10 mouse cellular contexts compared by ENCODE assay signal in genomic region chr11:97626850-97627249, GRCm38 (mm10). TPM values are rescaled to one million over a fixed set of nuclear protein-coding genes. Genes with fewer than 3 reads are reported as not detected.
DNase-seq lines count a peak whose midpoint lies in the region; ATAC-seq lines count a peak whose summit lies in the region.
"Had no signal": no experiment of that assay in that cellular context is flagged by ENCODE, and none has a peak within 500 bp of the region (broad histone marks: within the 10 kb centered on the region; RNA-seq: fewer than 3 reads in every experiment).

No protein-coding gene starts in this region.

- H3K9ac ChIP-seq in midbrain, embryonic 15.5 days = no peak overlapping the region
- H3K9ac ChIP-seq in intestine, embryonic 16.5 days (ENCODE audit: low read depth, low read length) = no peak overlapping the region
- H3K9ac ChIP-seq: liver, embryonic 12.5 days had no signal

- DNase-seq in midbrain, embryonic 10.5 days (ENCODE audit: low spot score) = peak; percentile 55
- peak; percentile 74 for DNase-seq in embryo, embryonic 10.5 days (ENCODE audit: low spot score)
- DNase-seq in lung, postnatal 36 days = peak; percentile 72
- DNase-seq in urinary bladder, adult 2 months (ENCODE audit: low spot score) = no peak
- no peak for DNase-seq in spleen, postnatal 10 days (ENCODE audit: low spot score in 2 of 2)

- peaks cover 93% of the 10 kb centered on the region for H3K27me3 ChIP-seq in midbrain, embryonic 10.5 days (ENCODE audit: low read depth, poor library complexity, severe bottlenecking)
- H3K27me3 ChIP-seq in midbrain, embryonic 15.5 days (replicated peaks) = peaks cover 74% of the 10 kb centered on the region
- H3K27me3 ChIP-seq in intestine, embryonic 16.5 days (replicated peaks; ENCODE audit: control insufficient read depth, insufficient read depth, low read length) = peaks cover 71% of the 10 kb centered on the region

- peak overlapping the region; percentile 83 for H3K4me3 ChIP-seq in midbrain, embryonic 10.5 days
- no peak overlapping the region for H3K4me3 ChIP-seq in midbrain, embryonic 15.5 days
- H3K4me3 ChIP-seq in intestine, embryonic 16.5 days (ENCODE audit: low read length) = no peak overlapping the region
- H3K4me3 ChIP-seq: liver, embryonic 12.5 days; myocyte had no signal

- no peak for ATAC-seq in midbrain, embryonic 15.5 days (replicated peaks)
- peak; percentile 29; the same call in 1 of the 2 replicates for ATAC-seq in intestine, embryonic 16.5 days
- ATAC-seq: liver, embryonic 12.5 days; Patski had no signal

- H3K9me3 ChIP-seq in midbrain, embryonic 10.5 days (replicated peaks) = no peaks in the 10 kb centered on the region
- H3K9me3 ChIP-seq in midbrain, embryonic 15.5 days = no peaks in the 10 kb centered on the region
- no peaks in the 10 kb centered on the region for H3K9me3 ChIP-seq in intestine, embryonic 16.5 days (ENCODE audit: control insufficient read depth, low read length)
- H3K9me3 ChIP-seq: liver, embryonic 12.5 days had no signal

- whole genome bisulfite sequencing in midbrain, embryonic 10.5 days = under 1% methylated on average over 10 of the region's 10 CpGs
- 12% methylated on average over 10 of the region's 10 CpGs for WGBS in midbrain, embryonic 15.5 days
- 19% methylated on average over 10 of the region's 10 CpGs for WGBS in intestine, embryonic 16.5 days

- no peak overlapping the region for H3K27ac ChIP-seq in midbrain, embryonic 10.5 days (replicated peaks)
- no peak overlapping the region for H3K27ac ChIP-seq in midbrain, embryonic 15.5 days
- H3K27ac ChIP-seq in intestine, embryonic 16.5 days (ENCODE audit: low read length) = no peak overlapping the region
- H3K27ac ChIP-seq: liver, embryonic 12.5 days had no signal

- H3K36me3 ChIP-seq in midbrain, embryonic 10.5 days = no peaks in the 10 kb centered on the region
- H3K36me3 ChIP-seq in midbrain, embryonic 15.5 days (replicated peaks) = no peaks in the 10 kb centered on the region
- no peaks in the 10 kb centered on the region for H3K36me3 ChIP-seq in intestine, embryonic 16.5 days (ENCODE audit: control insufficient read depth, insufficient read depth, low read length)
- H3K36me3 ChIP-seq: liver, embryonic 12.5 days had no signal

- no peak overlapping the region for H3K4me2 ChIP-seq in midbrain, embryonic 15.5 days
- H3K4me2 ChIP-seq in intestine, embryonic 16.5 days (ENCODE audit: low read depth, low read length) = no peak overlapping the region

- H3K4me1 ChIP-seq in midbrain, embryonic 10.5 days = peaks cover 67% of the 10 kb centered on the region
- peaks cover 29% of the 10 kb centered on the region for H3K4me1 ChIP-seq in midbrain, embryonic 15.5 days
- H3K4me1 ChIP-seq in intestine, embryonic 16.5 days (ENCODE audit: control insufficient read depth, insufficient read depth, low read length) = peaks cover 22% of the 10 kb centered on the region

RNA-seq across cellular contexts. Expression of gene Epop, which starts 2.7 kb away (rescaled TPM):
- polyA plus RNA-seq in midbrain, embryonic 10.5 days (2016; fragmentation: Nextera tagmentation; extraction: Ambion mirVana) = 10.4 and 13.3 TPM in 2 replicates
- 1.9 and 2.5 TPM in 2 replicates for polyA plus RNA-seq in midbrain, embryonic 15.5 days (2015; fragmentation: Nextera tagmentation; extraction: Ambion mirVana)
- 1.1 and 1.3 TPM in 2 replicates for polyA plus RNA-seq in intestine, embryonic 16.5 days (2015; fragmentation: Nextera tagmentation; extraction: Ambion mirVana)
- 0.77 and 0.80 TPM in 2 replicates for polyA plus RNA-seq in urinary bladder, adult 2 months (2012; rRNA removed)

RNA-seq across cellular contexts. Expression of gene Mllt6, which starts 36.4 kb away (rescaled TPM):
- polyA plus RNA-seq in midbrain, embryonic 10.5 days (2016; fragmentation: Nextera tagmentation; extraction: Ambion mirVana) = 2.1 and 2.6 TPM in 2 replicates
- polyA plus RNA-seq in midbrain, embryonic 15.5 days (2015; fragmentation: Nextera tagmentation; extraction: Ambion mirVana) = 3.9 and 4.4 TPM in 2 replicates
- polyA plus RNA-seq in intestine, embryonic 16.5 days (2015; fragmentation: Nextera tagmentation; extraction: Ambion mirVana) = 2.2 and 2.6 TPM in 2 replicates
- polyA plus RNA-seq in urinary bladder, adult 2 months (2012; rRNA removed) = 30.2 and 37.2 TPM in 2 replicates

RNA-seq across cellular contexts. Expression of gene Srcin1, which starts 50.9 kb away (rescaled TPM):
- polyA plus RNA-seq in midbrain, embryonic 10.5 days (2016; fragmentation: Nextera tagmentation; extraction: Ambion mirVana) = 0.89 and 1.6 TPM in 2 replicates
- 13.2 and 13.9 TPM in 2 replicates for polyA plus RNA-seq in midbrain, embryonic 15.5 days (2015; fragmentation: Nextera tagmentation; extraction: Ambion mirVana)
- polyA plus RNA-seq in intestine, embryonic 16.5 days (2015; fragmentation: Nextera tagmentation; extraction: Ambion mirVana) = 0.10 and 0.12 TPM in 2 replicates
- polyA plus RNA-seq in urinary bladder, adult 2 months (2012; rRNA removed) = 1.4 and 1.6 TPM in 2 replicates
- polyA plus RNA-seq: myocyte had no signal

RNA-seq across cellular contexts. Expression of gene Cisd3, which starts 58.8 kb away (rescaled TPM):
- 20.5 and 21.7 TPM in 2 replicates for polyA plus RNA-seq in midbrain, embryonic 10.5 days (2016; fragmentation: Nextera tagmentation; extraction: Ambion mirVana)
- polyA plus RNA-seq in midbrain, embryonic 15.5 days (2015; fragmentation: Nextera tagmentation; extraction: Ambion mirVana) = 21.6 and 26.4 TPM in 2 replicates
- 120 and 135 TPM in 2 replicates for polyA plus RNA-seq in intestine, embryonic 16.5 days (2015; fragmentation: Nextera tagmentation; extraction: Ambion mirVana)
- polyA plus RNA-seq in urinary bladder, adult 2 months (2012; rRNA removed) = 55.7 and 56.2 TPM in 2 replicates

Comparison
In these comparisons a context has a peak if more than half of its experiments do, and no peak if none do; other contexts are left out.
1. DNase-seq: peak in midbrain, embryonic 10.5 days (single experiment), embryo, embryonic 10.5 days (single experiment) and lung, postnatal 36 days (single experiment); none in urinary bladder, adult 2 months (single experiment) and spleen, postnatal 10 days (0 of 2).